Mouse (Mus musculus) heart, postnatal 25 days (tissue): ENCODE measurements around the gene Rbm18. TPM values are rescaled to one million over a fixed set of nuclear protein-coding genes. Genes with fewer than 3 reads are reported as not detected.
"Not testable (repeated sequence)": the region's sequence is repeated elsewhere in the genome, so short reads cannot be mapped to it uniquely, and the experiment has no call there.

Experiments used
- DNase-seq: peaks from one replicate; pipeline ENCODE4 v3.0.0; 2022; ENCODE audit warnings: low spot score
- intact Hi-C: fragments of 180-260 bp; cut with DNase I; formaldehyde crosslinking; loops from one replicate; pipeline ENCODE4 v1.15.1; 2025
- total RNA-seq, 2 experiments: library from RNA; stranded (reverse); gene quantifications; 2 replicates each; pipeline ENCODE4 v1.2.3; 2021

The Rbm18 gene
- total RNA-seq, result 10 to 100 TPM; 34.5 to 38.1 TPM

- peak; percentile 87 for DNase-seq
- intact Hi-C loops, result loop anchor here (5.0 kb wide), 2 partner anchors 89 to 124 kb away; partner anchors contain the start of genes Morn5 and Ndufa8
These were observed at the start of gene Rbm18, which contains the start of gene Mrrf for GRCm38 (mm10) chr2:36136300-36136941. Gene Rbm18 (minus strand): TSS chr2:36136773. Gene Mrrf (plus strand): TSS chr2:36136389.

GRCm38 (mm10) chr2:36184876-36185275 is 48.3 kb upstream of the Rbm18 start:
- DNase-seq, result no peak
- intact Hi-C loops, result no loop called here

- no peak for DNase-seq
- intact Hi-C loops, result no loop called here
These were observed 47.6 kb upstream of the Rbm18 start for GRCm38 (mm10) chr2:36184192-36184591.

GRCm38 (mm10) chr2:36183278-36183677 is 46.7 kb upstream of the Rbm18 start:
- intact Hi-C loops, result no loop called here
- DNase-seq, result no peak

- intact Hi-C loops, DNase-seq: not testable (repeated sequence)
These were observed 45.2 kb upstream of the Rbm18 start for GRCm38 (mm10) chr2:36181587-36182368.

GRCm38 (mm10) chr2:36179487-36179886 is 42.9 kb upstream of the Rbm18 start:
- intact Hi-C loops, result no loop called here
- no peak for DNase-seq

- DNase-seq, result no peak
- intact Hi-C loops, result loop anchor here (5.0 kb wide), 1 partner anchor 40 kb away; no protein-coding TSS in a partner anchor
These were observed 36.0 kb upstream of the Rbm18 start for GRCm38 (mm10) chr2:36172574-36172973.

- no peak for DNase-seq
- intact Hi-C loops, result loop anchor here (5.0 kb wide), 1 partner anchor 40 kb away; no protein-coding TSS in a partner anchor
These were observed 35.6 kb upstream of the Rbm18 start for GRCm38 (mm10) chr2:36172136-36172535.

GRCm38 (mm10) chr2:36169176-36169575 is 32.6 kb upstream of the Rbm18 start:
- intact Hi-C loops, result no loop called here
- DNase-seq, result no peak

GRCm38 (mm10) chr2:36167990-36168618 is 31.5 kb upstream of the Rbm18 start:
- intact Hi-C loops, result no loop called here
- DNase-seq, result no peak

- DNase-seq, result no peak
- intact Hi-C loops, result no loop called here
These were observed 22.8 kb upstream of the Rbm18 start for GRCm38 (mm10) chr2:36159336-36159735.

GRCm38 (mm10) chr2:36157461-36157860 is 20.9 kb upstream of the Rbm18 start:
- no peak for DNase-seq
- intact Hi-C loops, result no loop called here

GRCm38 (mm10) chr2:36152401-36152800 is 15.8 kb upstream of the Rbm18 start:
- DNase-seq, intact Hi-C loops: not testable (repeated sequence)

- no peak for DNase-seq
- intact Hi-C loops, result no loop called here
These were observed 12.3 kb upstream of the Rbm18 start for GRCm38 (mm10) chr2:36148876-36149365.

GRCm38 (mm10) chr2:36139096-36139495 is 2.5 kb upstream of the Rbm18 start:
- intact Hi-C loops, result loop anchor here (5.0 kb wide), 2 partner anchors 92 to 127 kb away; partner anchors contain the start of genes Morn5 and Ndufa8
- DNase-seq, result no peak

- intact Hi-C loops, result loop anchor here (5.0 kb wide), 2 partner anchors 89 to 124 kb away; partner anchors contain the start of genes Morn5 and Ndufa8
- DNase-seq, result no peak
These were observed 686 bp downstream of the Rbm18 start for GRCm38 (mm10) chr2:36135887-36136286.

GRCm38 (mm10) chr2:36129051-36129450 is 7.5 kb downstream of the Rbm18 start:
- no peak for DNase-seq
- intact Hi-C loops, result loop anchor here (2.0 kb wide), 1 partner anchor 70 kb away; no protein-coding TSS in a partner anchor

- DNase-seq, result no peak
- intact Hi-C loops, result loop anchor here (2.0 kb wide), 1 partner anchor 71 kb away; no protein-coding TSS in a partner anchor
These were observed 8.6 kb downstream of the Rbm18 start for GRCm38 (mm10) chr2:36127973-36128372.

- intact Hi-C loops, result no loop called here
- DNase-seq, result no peak
These were observed 9.7 kb downstream of the Rbm18 start for GRCm38 (mm10) chr2:36126795-36127429.

GRCm38 (mm10) chr2:36112632-36113031 is 23.9 kb downstream of the Rbm18 start:
- intact Hi-C loops, result no loop called here

More at GRCm38 (mm10) chr2:36112632-36113031, 23.9 kb downstream of the Rbm18 start:
- DNase-seq, result no peak
